Mouse (Mus musculus): ENCODE data around the gene Mgll.

DNA sequence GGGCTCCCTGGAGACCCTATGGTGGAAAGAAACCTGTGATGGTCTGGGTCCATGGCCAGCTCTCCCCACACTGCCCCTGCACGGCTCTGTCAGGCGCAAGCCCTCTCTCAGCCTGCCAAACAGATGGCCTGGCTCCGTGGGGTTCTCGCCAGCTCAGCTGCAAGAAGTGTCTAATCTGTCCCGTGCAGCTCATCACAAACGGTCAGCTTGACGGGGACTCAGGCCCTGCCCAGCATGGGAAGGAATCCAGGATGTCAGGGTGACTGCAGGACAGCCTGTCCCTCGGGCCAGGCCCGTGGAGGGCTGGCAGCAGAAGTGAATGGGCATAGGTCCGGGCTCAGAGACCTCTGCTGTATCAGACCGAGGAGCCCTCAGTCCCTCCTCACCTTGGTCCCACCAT, 97.7 kb downstream of the Mgll start:
- TF ChIP-seq CTCF (conservative IDR thresholded peaks at IDR 0.05; ENCODE audit: low read length) (no peak), POU5F1 (IDR thresholded peaks at IDR 0.05; ENCODE audit: borderline replicate concordance, low read length) (no peak), NANOG (IDR thresholded peaks at IDR 0.05; ENCODE audit: borderline replicate concordance, low read length) (no peak)
